Mouse (Mus musculus) lung, postnatal 0 days (tissue): ENCODE measurements around the gene Rem2. TPM values are rescaled to one million over a fixed set of nuclear protein-coding genes. Genes with fewer than 3 reads are reported as not detected.

ENCODE experiments used
- ATAC-seq: fragments of 200-750 bp; cut with Nextera tagmentation; 2 replicates; pipeline ENCODE4 v1.8.0; 2017; ENCODE audit warnings: moderate library complexity
- DNase-seq: peaks from one replicate; pipeline ENCODE4 v3.0.0-alpha.2; 2016; ENCODE audit warnings: low spot score
- H3K27ac ChIP-seq: fragments of 300-500 bp; sonication (generic); 2 replicates; pipeline ENCODE4 v1.5.1; 2014; ENCODE audit warnings: antibody characterized with exemption, mild to moderate bottlenecking, low read length, mixed read lengths
- H3K27me3 ChIP-seq: fragments of 300-500 bp; sonication (generic); replicated peaks from 2 replicates; pipeline ENCODE4 v1.6.1; 2014; ENCODE audit warnings: low read length, mixed read lengths; ENCODE audit not compliant: insufficient read depth
- H3K36me3 ChIP-seq: fragments of 300-500 bp; sonication (generic); 2 replicates; pipeline ENCODE4 v1.6.1; 2014; ENCODE audit warnings: low read length, mixed read lengths; ENCODE audit not compliant: insufficient read depth
- H3K4me1 ChIP-seq: fragments of 300-500 bp; sonication (generic); 2 replicates; pipeline ENCODE4 v1.6.1; 2014; ENCODE audit warnings: antibody characterized with exemption, low read depth, low read length, mixed read lengths; ENCODE audit not compliant: insufficient read depth
- H3K4me2 ChIP-seq: fragments of 300-500 bp; sonication (generic); replicated peaks from 2 replicates; pipeline ENCODE4 v1.6.1; 2014; ENCODE audit warnings: low read depth, mild to moderate bottlenecking, low read length, moderate library complexity, mixed read lengths
- H3K4me3 ChIP-seq: fragments of 300-500 bp; sonication (generic); 2 replicates; pipeline ENCODE4 v1.5.1; 2014; ENCODE audit warnings: low read depth, low read length
- H3K9ac ChIP-seq: fragments of 300-500 bp; sonication (generic); replicated peaks from 2 replicates; pipeline ENCODE4 v1.6.1; 2014; ENCODE audit warnings: low read depth, mild to moderate bottlenecking
- H3K9me3 ChIP-seq: fragments of 300-500 bp; sonication (generic); 2 replicates; pipeline ENCODE4 v1.6.1; 2016; ENCODE audit warnings: low read length, mixed read lengths
- CTCF ChIP-seq: IDR thresholded peaks from 2 replicates; pipeline ENCODE4 v1.5.1; 2016; ENCODE audit warnings: antibody characterized with exemption, mild to moderate bottlenecking
- EP300 ChIP-seq: IDR thresholded peaks from 2 replicates; pipeline ENCODE4 v1.6.1; 2016; ENCODE audit warnings: antibody characterized with exemption, mild to moderate bottlenecking, control low read depth
- WGBS: fragments of 180-500 bp; shearing (Covaris S2); extraction: QIAGEN DNeasy Blood & Tissue Kit; methylation state at CpG from one replicate; pipeline ENCODE4 v1.1.7; 2014; 5-methylcytosine and 5-hydroxymethylcytosine counted together
- polyA plus RNA-seq: library from polyadenylated mRNA; unstranded; fragments of >200 nt; fragmentation: Nextera tagmentation; extraction: Ambion mirVana; gene quantifications from 2 replicates; pipeline ENCODE4 v1.2.1, GENCODE M21; 2015

Rem2 gene
- polyA plus RNA-seq, 1 experiment from 2014 or later: 16.0 TPM

DNA sequence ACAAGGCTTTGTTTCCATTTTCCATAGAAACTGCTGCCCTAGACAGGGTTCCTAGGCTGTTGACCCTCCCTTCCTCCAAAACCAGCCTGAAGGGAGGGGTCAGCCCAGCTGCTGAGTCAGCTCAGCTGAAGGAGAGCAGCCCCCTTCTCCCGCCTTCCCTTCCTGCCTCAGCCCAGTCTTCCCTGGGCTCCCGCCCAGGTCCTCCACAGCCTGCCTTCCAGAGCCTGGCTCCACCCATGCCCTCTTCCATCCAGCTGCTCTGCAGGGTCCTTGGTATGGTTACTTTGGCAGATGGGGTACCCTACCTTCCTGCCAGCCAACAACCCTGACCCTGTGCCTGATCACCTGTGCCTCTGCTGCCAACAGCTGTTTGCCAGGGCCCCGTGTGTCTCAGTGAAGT lies 32.7 kb upstream of the Rem2 start:
- H3K27ac ChIP-seq: peak overlapping the region; percentile 3; the same call in 1 of the 2 replicates
- DNase-seq (peak; percentile 80), ATAC-seq (peak; percentile 78)
- peaks cover 21% of the 10 kb centered on the region for H3K36me3 ChIP-seq
- no peaks in the 10 kb centered on the region for H3K27me3 ChIP-seq
- WGBS: 19% methylated on average over 3 of the region's 3 CpGs
- H3K4me1 ChIP-seq: no peaks in the 10 kb centered on the region
- no peak overlapping the region for H3K4me2 ChIP-seq
- H3K4me3 ChIP-seq: no peak overlapping the region
- H3K9me3 ChIP-seq: no peaks in the 10 kb centered on the region
- 0 out of 2 replicates have a peak, but pooled peaks have one; percentile 10 for TF ChIP-seq EP300
- no peak for TF ChIP-seq CTCF
- no peak overlapping the region for H3K9ac ChIP-seq

DNA sequence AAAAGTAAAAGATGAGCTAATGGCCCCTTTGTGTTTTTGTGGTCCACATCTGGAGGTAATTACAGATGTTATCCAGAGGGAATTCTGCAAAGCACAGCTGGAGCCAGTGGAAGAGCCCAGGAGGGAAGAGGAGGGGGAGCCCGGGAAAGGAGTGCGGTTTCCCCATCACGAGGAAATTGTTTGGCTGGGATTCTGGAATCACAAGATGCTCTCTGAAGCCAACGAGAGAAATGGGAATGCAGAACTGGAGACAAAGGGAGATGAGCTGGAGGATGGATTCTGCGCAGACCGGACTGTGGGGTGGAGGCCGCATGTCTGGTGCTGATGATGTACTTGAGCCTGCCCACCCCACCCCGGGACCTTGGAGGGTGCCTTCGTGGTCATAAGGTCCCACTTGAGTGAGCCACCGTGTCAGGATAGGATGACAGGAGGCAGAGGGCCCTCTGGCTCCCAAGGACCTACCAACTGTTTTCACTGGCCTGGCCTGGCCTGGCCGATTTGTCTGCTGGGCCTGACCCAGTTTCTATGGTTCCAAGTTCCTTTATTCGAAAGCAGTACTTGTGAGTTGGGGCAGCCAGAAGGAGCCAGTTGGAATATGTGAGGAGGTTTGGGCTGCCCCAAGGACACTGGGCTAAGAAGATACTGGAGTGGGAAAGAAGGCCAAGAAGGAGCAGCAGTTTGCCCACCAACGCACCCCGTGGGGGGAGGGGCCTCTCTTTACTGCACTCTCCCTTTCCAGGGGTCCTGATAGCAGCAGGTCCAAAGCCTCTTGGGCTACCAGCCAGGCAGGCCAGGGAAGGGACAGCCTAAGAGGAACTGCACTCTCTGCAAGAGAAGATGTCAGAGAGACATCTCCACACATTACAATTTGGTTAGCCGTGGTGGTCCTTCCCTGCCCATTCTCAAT lies 31.9 kb upstream of the Rem2 start:
- Histone ChIP-seq H3K27ac (0 out of 2 replicates have a peak overlapping the region, but pooled peaks have one; percentile 3), H3K9ac (no peak overlapping the region), H3K36me3 (peaks cover 15% of the 10 kb centered on the region), H3K9me3 (no peaks in the 10 kb centered on the region), H3K4me3 (no peak overlapping the region), H3K4me2 (no peak overlapping the region), H3K4me1 (no peaks in the 10 kb centered on the region), H3K27me3 (no peaks in the 10 kb centered on the region)
- WGBS: 55% methylated on average over 15 of the region's 15 CpGs
- TF ChIP-seq CTCF (no peak), EP300 (no peak)
- DNase-seq (peak; percentile 70), ATAC-seq (peak; percentile 45)

DNA sequence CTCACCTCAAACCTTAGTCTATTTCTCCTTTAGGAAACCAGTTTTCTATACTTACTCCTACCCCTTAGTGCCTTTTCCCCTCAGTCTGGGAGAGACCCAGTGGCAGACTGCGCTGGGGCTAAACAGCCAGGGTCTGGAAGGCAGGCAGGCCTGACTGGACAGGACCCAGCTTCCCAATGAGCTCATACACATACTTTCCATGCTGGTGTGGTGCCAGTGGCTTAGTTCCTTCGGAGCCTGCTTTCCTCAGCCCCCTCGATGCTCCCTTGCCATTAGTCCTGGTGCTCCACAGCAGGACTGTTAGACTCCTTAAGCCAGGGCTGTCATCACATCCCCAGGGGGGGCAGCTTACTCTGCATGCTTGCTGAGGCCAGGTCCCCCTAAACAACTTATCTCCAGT lies 30.4 kb upstream of the Rem2 start:
- Histone ChIP-seq H3K27ac (no peak overlapping the region), H3K4me2 (no peak overlapping the region), H3K4me3 (no peak overlapping the region), H3K4me1 (no peaks in the 10 kb centered on the region), H3K9me3 (no peaks in the 10 kb centered on the region), H3K27me3 (no peaks in the 10 kb centered on the region), H3K36me3 (peaks cover 1% of the 10 kb centered on the region; the same call in 1 of the 2 replicates), H3K9ac (no peak overlapping the region)
- 67% methylated on average over 3 of the region's 3 CpGs for WGBS
- DNase-seq (no peak), ATAC-seq (no peak; the same call in 1 of the 2 replicates)
- TF ChIP-seq EP300 (no peak), CTCF (no peak)

DNA sequence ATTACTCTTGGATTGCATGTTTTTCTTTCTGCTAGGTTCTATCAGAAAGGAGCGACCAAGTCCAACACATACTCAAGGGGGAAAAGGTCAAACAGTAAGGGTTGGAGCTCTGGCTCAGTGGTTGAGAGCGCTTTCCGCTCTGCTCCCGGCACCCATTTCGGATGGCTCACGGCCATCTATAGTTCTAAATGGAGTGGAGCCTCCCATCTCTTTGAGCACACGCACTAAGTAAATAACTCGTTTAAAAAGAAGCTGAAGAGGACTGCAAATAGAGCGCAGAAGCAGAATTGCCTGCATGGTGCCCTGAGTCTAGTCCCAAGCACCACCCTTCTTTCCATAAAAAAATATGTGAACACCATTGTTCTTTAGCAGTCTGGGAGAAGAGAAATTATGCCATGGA lies 22.3 kb upstream of the Rem2 start:
- no peak overlapping the region for H3K4me3 ChIP-seq
- no peak overlapping the region for H3K4me2 ChIP-seq
- 57% methylated on average over 9 of the region's 9 CpGs for WGBS
- TF ChIP-seq CTCF: no peak
- peak; percentile 44; the same call in 1 of the 2 replicates for TF ChIP-seq EP300
- ATAC-seq (peak; percentile 47), DNase-seq (peak; percentile 79)
- no peaks in the 10 kb centered on the region for H3K36me3 ChIP-seq
- no peak overlapping the region for H3K9ac ChIP-seq
- no peaks in the 10 kb centered on the region for H3K9me3 ChIP-seq
- peaks cover 5% of the 10 kb centered on the region; the same call in 1 of the 2 replicates for H3K4me1 ChIP-seq
- peak overlapping the region; percentile 0; the same call in 1 of the 2 replicates for H3K27ac ChIP-seq
- no peaks in the 10 kb centered on the region for H3K27me3 ChIP-seq

DNA sequence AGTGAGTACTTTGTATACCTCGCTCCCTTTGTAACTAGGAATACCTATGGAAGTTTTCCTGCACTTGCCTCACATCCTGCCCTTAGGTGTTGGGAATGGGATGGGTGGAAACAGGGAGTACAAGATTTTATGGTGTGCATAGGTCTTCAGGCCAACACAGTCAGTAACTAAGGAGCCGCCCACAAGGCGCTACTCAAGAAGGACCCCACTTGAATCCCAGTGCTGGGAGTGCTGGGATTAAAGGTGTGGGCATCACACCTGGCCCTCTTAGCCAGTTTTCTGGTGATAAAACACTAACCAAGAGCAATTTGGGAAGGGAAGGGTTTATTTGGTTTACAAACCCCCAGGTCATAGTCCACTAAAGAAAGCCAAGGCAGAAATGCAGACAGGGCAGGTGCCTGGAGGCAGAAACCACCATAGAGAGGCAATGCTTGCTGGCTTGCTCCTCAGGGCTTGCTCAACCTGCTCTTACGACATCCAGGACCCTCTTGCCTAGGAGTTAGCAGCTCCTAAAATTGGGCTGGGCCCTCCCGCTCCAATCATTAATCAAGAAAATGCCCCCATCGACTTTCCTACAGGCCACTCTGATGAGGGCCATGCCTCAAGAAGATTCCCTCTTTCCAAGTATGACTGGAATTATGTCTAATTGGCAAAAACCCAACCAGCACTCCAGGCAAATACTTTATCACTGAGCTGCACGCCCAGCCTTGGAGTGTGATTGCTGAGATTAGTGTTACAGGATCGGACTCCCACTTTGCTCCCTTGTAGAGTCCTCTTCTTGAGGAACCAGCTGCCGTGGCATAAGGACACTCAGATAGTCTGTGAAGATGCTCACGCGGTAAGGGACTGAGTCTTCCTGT lies 21.0 kb upstream of the Rem2 start:
- Histone ChIP-seq H3K4me1 (peaks cover 5% of the 10 kb centered on the region; the same call in 1 of the 2 replicates), H3K4me2 (no peak overlapping the region), H3K27me3 (no peaks in the 10 kb centered on the region), H3K36me3 (no peaks in the 10 kb centered on the region), H3K9me3 (no peaks in the 10 kb centered on the region), H3K4me3 (no peak overlapping the region), H3K27ac (0 out of 2 replicates have a peak overlapping the region, but pooled peaks have one; percentile 8), H3K9ac (no peak overlapping the region)
- ATAC-seq: peak; percentile 78
- DNase-seq: peak; percentile 85
- 45% methylated on average over 11 of the region's 11 CpGs for WGBS
- peak; percentile 75 for TF ChIP-seq EP300
- TF ChIP-seq CTCF: no peak
